Comparison of ENCODE assay signal across 1 mouse cellular context in the genomic region with DNA sequence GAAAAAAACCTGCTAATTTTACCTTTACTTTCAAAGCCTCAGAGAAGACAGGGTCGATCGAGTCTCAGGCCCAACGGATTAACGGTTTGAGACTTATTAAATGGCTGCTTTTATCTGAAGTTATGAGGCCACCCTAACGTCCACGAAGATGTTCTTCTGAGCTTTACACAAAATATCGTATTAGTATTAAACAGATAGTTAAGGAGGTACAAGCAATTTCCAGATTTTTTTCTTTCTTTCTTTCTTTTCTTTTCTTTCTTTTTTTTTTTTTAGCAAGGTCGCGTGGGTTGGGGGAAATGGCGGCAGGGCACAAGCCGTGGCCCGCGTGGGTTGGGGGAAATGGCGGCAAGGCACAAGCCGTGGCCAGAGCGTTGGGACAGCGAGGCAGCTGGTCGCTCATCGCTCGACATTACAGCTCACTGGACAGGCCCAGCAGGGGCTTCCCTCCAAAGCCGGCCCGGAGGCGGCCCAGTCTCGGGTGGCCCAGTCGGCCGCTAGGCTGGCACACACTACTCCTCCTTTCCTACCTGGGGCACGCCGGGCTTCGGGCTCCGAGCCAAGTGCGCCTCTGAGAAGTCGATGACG.
TF ChIP-seq lines count a peak whose summit lies in the region.

No protein-coding gene starts in this region.

TF ChIP-seq in CH12.LX, 34 proteins besides CTCF, POLR2A, EP300 and RAD21:
- TF ChIP-seq MYC (IDR thresholded peaks at IDR 0.05; ENCODE audit: low read depth, low read length) (peak; percentile 81; the same call in 1 of the 2 replicates), CHD1 (IDR thresholded peaks at IDR 0.05; ENCODE audit: low read depth, low read length) (peak; percentile 79), ZNF384 (IDR thresholded peaks at IDR 0.05; ENCODE audit: low read depth, low read length) (peak; percentile 37), JUN (IDR thresholded peaks at IDR 0.05; ENCODE audit: insufficient read depth, low read depth, low read length) (no peak), MXI1 (IDR thresholded peaks at IDR 0.05; ENCODE audit: low read depth, low read length) (peak; percentile 31), SIN3A (IDR thresholded peaks at IDR 0.05; ENCODE audit: low read length) (peak; percentile 22; the same call in 1 of the 2 replicates), UBTF (IDR thresholded peaks at IDR 0.05; ENCODE audit: low read depth, low read length) (peak; percentile 85; the same call in 1 of the 2 replicates), MAX (IDR thresholded peaks at IDR 0.05; ENCODE audit: low read length) (peak; percentile 85), GABPA (IDR thresholded peaks at IDR 0.05; ENCODE audit: insufficient replicate concordance, low read depth, low read length) (no peak)
